Mouse (Mus musculus): ENCODE data around the gene Degs1. TPM values are rescaled to one million over a fixed set of nuclear protein-coding genes. Genes with fewer than 3 reads are reported as not detected.

Degs1 gene
- polyA plus RNA-seq, 2 experiments: 29.4 to 72.8 TPM

DNA sequence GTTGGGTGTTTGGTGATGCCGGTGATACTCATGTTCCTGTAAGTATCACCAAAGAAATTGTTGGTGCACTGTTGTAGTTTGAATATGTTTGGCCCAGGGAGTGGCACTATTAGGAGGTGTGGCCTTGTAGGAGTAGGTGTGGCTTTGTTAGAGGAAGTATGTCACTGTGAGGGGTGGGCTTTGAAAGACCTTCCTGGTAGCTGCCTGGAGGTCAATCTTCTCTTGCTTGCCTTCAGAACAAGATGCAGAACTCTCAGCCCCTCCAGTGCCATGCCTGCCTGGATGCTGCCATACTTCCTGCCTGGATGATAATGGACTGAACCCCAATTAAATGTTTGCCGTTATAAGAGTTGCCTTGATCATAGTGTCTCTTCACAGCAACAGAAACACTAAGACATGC lies 2.2 kb upstream of the Degs1 start:
- Histone ChIP-seq H3K27ac (no peak overlapping the region), H3K27me3 (ENCODE audit: control insufficient read depth, insufficient read depth, low read length) (no peaks in the 10 kb centered on the region), H3K9ac (replicated peaks) (no peak overlapping the region), H3K4me3 (ENCODE audit: insufficient read depth in 1 of 2, low read depth in 2 of 2, low read length in 2 of 2) (no peak overlapping the region), H3K36me3 (replicated peaks; ENCODE audit: control insufficient read depth, insufficient read depth, low read depth) (peaks cover 3% of the 10 kb centered on the region; the same call in 1 of the 2 replicates), H3K4me1 (replicated peaks; ENCODE audit: control insufficient read depth in 2 of 2, insufficient read depth in 2 of 2, low read length in 1 of 2) (peaks cover 18 to 24% of the 10 kb centered on the region in 2 experiments), H3K4me2 (ENCODE audit: low read depth) (no peak overlapping the region), H3K9me3 (ENCODE audit: control insufficient read depth, low read length) (no peaks in the 10 kb centered on the region)
- ATAC-seq (ENCODE audit: insufficient read depth) (no peak), DNase-seq (ENCODE audit: low read depth in 3 of 3, low spot score in 3 of 3) (no peak)
- TF ChIP-seq CTCF (IDR thresholded peaks at IDR 0.05; ENCODE audit: low read depth) (no peak), EP300 (IDR thresholded peaks at IDR 0.05; ENCODE audit: low read depth) (no peak)
- 79% methylated on average over 2 of the region's 2 CpGs for WGBS (ENCODE audit: insufficient replicate concordance)

DNA sequence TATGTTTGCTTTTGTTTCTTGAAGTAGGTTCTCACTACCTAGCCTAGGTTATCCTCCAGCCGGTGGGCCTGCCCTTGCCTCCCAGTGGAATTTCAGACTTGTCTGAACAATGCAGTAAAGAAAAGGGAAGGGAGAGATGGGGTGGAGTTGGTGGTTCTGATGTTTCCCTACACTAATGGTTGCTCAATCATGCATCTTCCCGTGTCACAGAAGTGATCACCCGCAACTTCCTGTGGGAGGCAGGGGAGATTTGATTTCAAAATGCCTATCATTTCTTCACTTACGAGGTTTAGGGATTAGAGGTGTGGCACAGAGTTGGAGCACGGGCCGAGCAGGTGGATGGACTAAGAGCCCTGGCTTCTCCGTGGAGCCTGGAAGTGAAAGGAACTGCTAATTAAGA lies 627 bp upstream of the Degs1 start:
- 33% methylated on average over 7 of the region's 7 CpGs for WGBS (ENCODE audit: insufficient replicate concordance)
- no peak for ATAC-seq (ENCODE audit: insufficient read depth)
- Histone ChIP-seq H3K4me1 (replicated peaks; ENCODE audit: control insufficient read depth in 2 of 2, insufficient read depth in 2 of 2, low read length in 1 of 2) (peaks cover 18 to 24% of the 10 kb centered on the region in 2 experiments), H3K27ac (no peak overlapping the region), H3K36me3 (replicated peaks; ENCODE audit: control insufficient read depth, insufficient read depth, low read depth) (peaks cover 14% of the 10 kb centered on the region), H3K4me2 (ENCODE audit: low read depth) (peak overlapping the region; percentile 91), H3K27me3 (ENCODE audit: control insufficient read depth, insufficient read depth, low read length) (no peaks in the 10 kb centered on the region), H3K9me3 (ENCODE audit: control insufficient read depth, low read length) (no peaks in the 10 kb centered on the region), H3K4me3 (ENCODE audit: insufficient read depth in 1 of 2, low read depth in 2 of 2, low read length in 2 of 2) (peak overlapping the region in 1 of 2 experiments; percentile 93; a peak in 2 of 4 replicates), H3K9ac (replicated peaks) (no peak overlapping the region; the same call in 1 of the 2 replicates)
- TF ChIP-seq EP300 (IDR thresholded peaks at IDR 0.05; ENCODE audit: low read depth): no peak
- no peak for TF ChIP-seq CTCF (IDR thresholded peaks at IDR 0.05; ENCODE audit: low read depth)
- DNase-seq (ENCODE audit: low read depth in 3 of 3, low spot score in 3 of 3): no peak

DNA sequence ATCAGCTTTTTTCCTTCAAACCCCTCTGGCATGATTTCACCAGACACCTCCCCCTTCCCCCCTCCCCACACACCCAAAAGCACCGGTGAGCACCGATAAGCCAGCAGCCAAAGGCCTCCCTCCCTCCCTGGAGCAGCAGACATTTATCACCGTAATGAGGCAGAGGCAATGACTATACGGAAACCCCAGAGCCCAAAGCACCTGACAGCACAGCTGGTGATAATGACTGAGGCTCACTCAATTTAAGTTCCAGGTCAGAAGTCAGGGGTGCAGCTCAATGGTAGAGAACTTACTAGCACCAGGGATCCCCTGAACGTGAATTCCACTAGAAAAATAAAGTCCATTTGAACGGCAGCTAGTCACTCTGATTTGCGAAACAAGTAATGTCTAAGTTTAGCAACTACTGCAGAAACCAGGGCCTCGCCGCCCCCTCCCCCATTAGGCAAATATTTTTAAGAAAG lies 1.3 kb downstream of the Degs1 start:
- H3K36me3 ChIP-seq (replicated peaks; ENCODE audit: control insufficient read depth, insufficient read depth, low read depth): peaks cover 33% of the 10 kb centered on the region
- H3K9me3 ChIP-seq (ENCODE audit: control insufficient read depth, low read length): no peaks in the 10 kb centered on the region
- DNase-seq (ENCODE audit: low read depth in 3 of 3, low spot score in 3 of 3) (peak; percentile 75 to 76 (median 76)), ATAC-seq (ENCODE audit: insufficient read depth) (peak; percentile 70)
- no peak for TF ChIP-seq CTCF (IDR thresholded peaks at IDR 0.05; ENCODE audit: low read depth)
- TF ChIP-seq EP300 (IDR thresholded peaks at IDR 0.05; ENCODE audit: low read depth): peak; percentile 13; the same call in 1 of the 2 replicates
- H3K9ac ChIP-seq (replicated peaks): peak overlapping the region; percentile 95
- WGBS (ENCODE audit: insufficient replicate concordance): 2% methylated on average over 9 of the region's 9 CpGs
- peak overlapping the region; percentile 91 for H3K4me2 ChIP-seq (ENCODE audit: low read depth)
- H3K27ac ChIP-seq: peak overlapping the region; percentile 81
- H3K4me3 ChIP-seq (ENCODE audit: insufficient read depth in 1 of 2, low read depth in 2 of 2, low read length in 2 of 2): peak overlapping the region; percentile 54 to 93
- peaks cover 18 to 24% of the 10 kb centered on the region in 2 experiments for H3K4me1 ChIP-seq (replicated peaks; ENCODE audit: control insufficient read depth in 2 of 2, insufficient read depth in 2 of 2, low read length in 1 of 2)
- no peaks in the 10 kb centered on the region for H3K27me3 ChIP-seq (ENCODE audit: control insufficient read depth, insufficient read depth, low read length)

DNA sequence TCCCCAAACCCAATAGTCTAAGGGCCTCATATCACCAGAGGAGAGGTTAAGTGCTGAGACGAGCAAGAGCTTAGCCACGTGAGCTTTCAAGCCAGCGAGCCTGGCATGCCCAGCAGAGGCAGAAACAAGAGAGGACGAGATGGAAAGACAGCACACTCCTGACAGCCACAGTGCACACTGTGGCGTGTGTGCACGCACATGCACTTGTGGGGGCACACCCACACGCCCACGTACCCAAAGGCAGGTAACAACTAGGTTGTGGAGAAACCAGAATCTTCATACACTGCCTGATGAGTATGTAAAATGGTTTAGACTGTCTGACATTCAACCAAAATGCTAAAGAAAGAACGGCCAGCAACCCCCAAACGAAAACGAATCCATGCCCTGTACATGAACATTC lies 2.0 kb downstream of the Degs1 start:
- peak overlapping the region; percentile 95; the same call in 1 of the 2 replicates for H3K9ac ChIP-seq (replicated peaks)
- WGBS (ENCODE audit: insufficient replicate concordance): 60% methylated on average over 11 of the region's 11 CpGs
- H3K4me1 ChIP-seq (replicated peaks; ENCODE audit: control insufficient read depth in 2 of 2, insufficient read depth in 2 of 2, low read length in 1 of 2): peaks cover 18 to 24% of the 10 kb centered on the region in 2 experiments
- H3K27ac ChIP-seq: peak overlapping the region; percentile 81
- no peaks in the 10 kb centered on the region for H3K27me3 ChIP-seq (ENCODE audit: control insufficient read depth, insufficient read depth, low read length)
- DNase-seq (ENCODE audit: low read depth in 3 of 3, low spot score in 3 of 3) (no peak), ATAC-seq (ENCODE audit: insufficient read depth) (no peak)
- H3K4me3 ChIP-seq (ENCODE audit: insufficient read depth in 1 of 2, low read depth in 2 of 2, low read length in 2 of 2): peak overlapping the region; percentile 8 to 93; a peak in 3 of 4 replicates
- TF ChIP-seq EP300 (IDR thresholded peaks at IDR 0.05; ENCODE audit: low read depth) (no peak), CTCF (IDR thresholded peaks at IDR 0.05; ENCODE audit: low read depth) (no peak)
- peaks cover 37% of the 10 kb centered on the region for H3K36me3 ChIP-seq (replicated peaks; ENCODE audit: control insufficient read depth, insufficient read depth, low read depth)
- H3K4me2 ChIP-seq (ENCODE audit: low read depth): peak overlapping the region; percentile 91
- no peaks in the 10 kb centered on the region for H3K9me3 ChIP-seq (ENCODE audit: control insufficient read depth, low read length)

DNA sequence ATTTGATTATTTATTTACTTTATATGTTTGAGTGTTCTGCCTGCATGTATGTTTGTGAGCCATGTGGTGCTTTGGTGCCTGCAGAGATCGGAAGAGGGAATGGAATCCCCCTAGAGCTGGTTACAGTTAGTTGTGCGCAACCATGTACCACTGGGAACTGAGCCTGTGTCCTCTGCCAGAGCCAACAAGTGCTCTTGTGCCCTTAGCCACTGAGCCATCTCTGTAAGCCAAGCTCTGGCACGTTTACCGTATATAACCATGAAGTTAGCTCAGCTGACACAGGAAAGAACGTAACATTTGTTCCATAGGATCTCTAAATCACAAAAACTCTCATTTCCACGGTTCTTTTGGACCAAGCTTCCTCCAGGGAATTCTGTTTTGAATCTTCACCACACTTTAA lies 2.6 kb downstream of the Degs1 start:
- WGBS (ENCODE audit: insufficient replicate concordance): 83% methylated on average over 6 of the region's 6 CpGs
- no peak for DNase-seq (ENCODE audit: low read depth in 3 of 3, low spot score in 3 of 3)
- H3K4me3 ChIP-seq (ENCODE audit: insufficient read depth in 1 of 2, low read depth in 2 of 2, low read length in 2 of 2): no peak overlapping the region
- no peak overlapping the region for H3K27ac ChIP-seq
- H3K27me3 ChIP-seq (ENCODE audit: control insufficient read depth, insufficient read depth, low read length): no peaks in the 10 kb centered on the region
- peaks cover 18 to 24% of the 10 kb centered on the region in 2 experiments for H3K4me1 ChIP-seq (replicated peaks; ENCODE audit: control insufficient read depth in 2 of 2, insufficient read depth in 2 of 2, low read length in 1 of 2)
- peak overlapping the region; percentile 91 for H3K4me2 ChIP-seq (ENCODE audit: low read depth)
- ATAC-seq (ENCODE audit: insufficient read depth): no peak
- TF ChIP-seq EP300 (IDR thresholded peaks at IDR 0.05; ENCODE audit: low read depth) (no peak), CTCF (IDR thresholded peaks at IDR 0.05; ENCODE audit: low read depth) (no peak)
- H3K9me3 ChIP-seq (ENCODE audit: control insufficient read depth, low read length): no peaks in the 10 kb centered on the region
- 0 out of 2 replicates have a peak overlapping the region, but pooled peaks have one; percentile 24 for H3K9ac ChIP-seq (replicated peaks)
- H3K36me3 ChIP-seq (replicated peaks; ENCODE audit: control insufficient read depth, insufficient read depth, low read depth): peaks cover 39% of the 10 kb centered on the region
